Mouse (Mus musculus) heart, embryonic 12.5 days (tissue): ENCODE results near the gene Arhgap10. TPM values are rescaled to one million over a fixed set of nuclear protein-coding genes. Genes with fewer than 3 reads are reported as not detected.
"Not testable (repeated sequence)": the region's sequence is repeated elsewhere in the genome, so short reads cannot be mapped to it uniquely, and the experiment has no call there.

Experiments used
- ATAC-seq: fragments of 200-750 bp; cut with Nextera tagmentation; 2 replicates; pipeline ENCODE4 v1.8.0; 2017; ENCODE audit warnings: moderate TSS enrichment, moderate library complexity; ENCODE audit not compliant: insufficient number of reproducible peaks, low FRiP score
- H3K27ac ChIP-seq: fragments of 300-500 bp; sonication (generic); 2 replicates; pipeline ENCODE4 v1.5.1; 2016; ENCODE audit warnings: mild to moderate bottlenecking, moderate library complexity; ENCODE audit not compliant: poor library complexity, severe bottlenecking
- H3K27me3 ChIP-seq: fragments of 300-500 bp; sonication (generic); replicated peaks from 2 replicates; pipeline ENCODE4 v1.6.1; 2016; ENCODE audit warnings: mild to moderate bottlenecking, moderate library complexity
- H3K36me3 ChIP-seq: fragments of 300-500 bp; sonication (generic); 2 replicates; pipeline ENCODE4 v1.6.1; 2016; ENCODE audit warnings: mild to moderate bottlenecking, moderate library complexity
- H3K4me1 ChIP-seq: fragments of 300-500 bp; sonication (generic); replicated peaks from 2 replicates; pipeline ENCODE4 v1.6.1; 2016; ENCODE audit warnings: mild to moderate bottlenecking
- H3K4me2 ChIP-seq: fragments of 300-500 bp; sonication (generic); 2 replicates; pipeline ENCODE4 v1.6.1; 2016; ENCODE audit warnings: mild to moderate bottlenecking, moderate library complexity
- H3K4me3 ChIP-seq: fragments of 300-500 bp; sonication (generic); 2 replicates; pipeline ENCODE4 v1.5.1; 2016; ENCODE audit warnings: mild to moderate bottlenecking
- H3K9ac ChIP-seq: fragments of 300-500 bp; sonication (generic); 2 replicates; pipeline ENCODE4 v1.6.1; 2016; ENCODE audit warnings: mild to moderate bottlenecking, moderate library complexity
- H3K9me3 ChIP-seq: fragments of 300-500 bp; sonication (generic); replicated peaks from 2 replicates; pipeline ENCODE4 v1.6.1; 2016; ENCODE audit warnings: mild to moderate bottlenecking, moderate library complexity
- WGBS: fragments of 180-500 bp; shearing (Covaris S2); methylation state at CpG from one replicate; pipeline ENCODE4 v1.1.7; 2016; 5-methylcytosine and 5-hydroxymethylcytosine counted together
- polyA plus RNA-seq: library from polyadenylated mRNA; unstranded; fragments of >200 nt; fragmentation: Nextera tagmentation; extraction: Ambion mirVana; gene quantifications from 2 replicates; pipeline ENCODE4 v1.2.1, GENCODE M21; 2016

Arhgap10 gene
- polyA plus RNA-seq, 1 experiment from 2014 or later: 25.3 TPM

GRCm38 (mm10) chr8:77343335-77343734 is 174.4 kb downstream of the Arhgap10 start:
- no peak overlapping the region for H3K4me3 ChIP-seq
- 87% methylated on average over 3 of the region's 3 CpGs for WGBS
- no peaks in the 10 kb centered on the region for H3K27me3 ChIP-seq
- H3K4me1 ChIP-seq: peaks cover 14% of the 10 kb centered on the region
- no peak for ATAC-seq
- H3K9me3 ChIP-seq: no peaks in the 10 kb centered on the region
- peaks cover 25% of the 10 kb centered on the region for H3K36me3 ChIP-seq
- no peak overlapping the region for H3K9ac ChIP-seq
- H3K27ac ChIP-seq: no peak overlapping the region
- no peak overlapping the region for H3K4me2 ChIP-seq

- Histone ChIP-seq H3K4me2 (no peak overlapping the region), H3K9ac (no peak overlapping the region), H3K9me3 (no peaks in the 10 kb centered on the region), H3K4me3 (no peak overlapping the region), H3K36me3 (peaks cover 25% of the 10 kb centered on the region), H3K27me3 (no peaks in the 10 kb centered on the region), H3K27ac (no peak overlapping the region), H3K4me1 (peaks cover 26% of the 10 kb centered on the region)
- ATAC-seq: no peak
- WGBS: 70% methylated on average over 4 of the region's 4 CpGs
These were observed 175.6 kb downstream of the Arhgap10 start for GRCm38 (mm10) chr8:77342144-77342543.

- H3K9ac ChIP-seq: no peak overlapping the region
- ATAC-seq: no peak
- H3K4me1 ChIP-seq: peaks cover 29% of the 10 kb centered on the region
- WGBS: 55% methylated on average over 9 of the region's 9 CpGs
- no peak overlapping the region for H3K4me2 ChIP-seq
- peaks cover 21% of the 10 kb centered on the region for H3K36me3 ChIP-seq
- H3K9me3 ChIP-seq: no peaks in the 10 kb centered on the region
- H3K27me3 ChIP-seq: no peaks in the 10 kb centered on the region
- no peak overlapping the region for H3K27ac ChIP-seq
- H3K4me3 ChIP-seq: no peak overlapping the region
These were observed 176.4 kb downstream of the Arhgap10 start for GRCm38 (mm10) chr8:77341329-77341728.

- H3K4me2 ChIP-seq: no peak overlapping the region
- WGBS: 86% methylated on average over 6 of the region's 6 CpGs
- no peak overlapping the region for H3K4me3 ChIP-seq
- no peak overlapping the region for H3K9ac ChIP-seq
- no peak for ATAC-seq
- H3K27me3 ChIP-seq: no peaks in the 10 kb centered on the region
- H3K4me1 ChIP-seq: peaks cover 29% of the 10 kb centered on the region
- no peaks in the 10 kb centered on the region for H3K9me3 ChIP-seq
- H3K27ac ChIP-seq: no peak overlapping the region
- H3K36me3 ChIP-seq: peaks cover 14% of the 10 kb centered on the region
These were observed 177.6 kb downstream of the Arhgap10 start for GRCm38 (mm10) chr8:77340046-77340747.

GRCm38 (mm10) chr8:77337272-77337671 is 180.5 kb downstream of the Arhgap10 start:
- ATAC-seq: no peak
- H3K9me3 ChIP-seq: no peaks in the 10 kb centered on the region
- no peak overlapping the region for H3K4me2 ChIP-seq
- H3K9ac ChIP-seq: no peak overlapping the region
- peaks cover 27% of the 10 kb centered on the region for H3K4me1 ChIP-seq
- no peak overlapping the region for H3K27ac ChIP-seq
- WGBS: 75% methylated on average over 12 of the region's 12 CpGs
- peaks cover 17% of the 10 kb centered on the region for H3K36me3 ChIP-seq
- H3K27me3 ChIP-seq: no peaks in the 10 kb centered on the region
- no peak overlapping the region for H3K4me3 ChIP-seq

- Histone ChIP-seq H3K4me3 (no peak overlapping the region), H3K4me1 (peaks cover 25% of the 10 kb centered on the region), H3K27me3 (no peaks in the 10 kb centered on the region), H3K27ac (no peak overlapping the region), H3K9ac (no peak overlapping the region), H3K4me2 (no peak overlapping the region), H3K36me3 (peaks cover 15% of the 10 kb centered on the region), H3K9me3 (no peaks in the 10 kb centered on the region)
- ATAC-seq: no peak
- 92% methylated on average over 12 of the region's 12 CpGs for WGBS
These were observed 186.6 kb downstream of the Arhgap10 start for GRCm38 (mm10) chr8:77331180-77331579.

- WGBS: 72% methylated on average over 9 of the region's 9 CpGs
- peaks cover 25% of the 10 kb centered on the region for H3K4me1 ChIP-seq
- no peaks in the 10 kb centered on the region for H3K9me3 ChIP-seq
- H3K4me2 ChIP-seq: no peak overlapping the region
- H3K4me3 ChIP-seq: no peak overlapping the region
- no peak overlapping the region for H3K9ac ChIP-seq
- H3K27ac ChIP-seq: no peak overlapping the region
- H3K36me3 ChIP-seq: peaks cover 15% of the 10 kb centered on the region
- no peak for ATAC-seq
- H3K27me3 ChIP-seq: no peaks in the 10 kb centered on the region
These were observed 187.4 kb downstream of the Arhgap10 start for GRCm38 (mm10) chr8:77330304-77330703.

GRCm38 (mm10) chr8:77329783-77330182 is 188.0 kb downstream of the Arhgap10 start:
- Histone ChIP-seq H3K9me3 (no peaks in the 10 kb centered on the region), H3K36me3 (peaks cover 15% of the 10 kb centered on the region), H3K27ac (no peak overlapping the region), H3K4me3 (no peak overlapping the region), H3K4me2 (no peak overlapping the region), H3K9ac (no peak overlapping the region), H3K4me1 (peaks cover 25% of the 10 kb centered on the region), H3K27me3 (no peaks in the 10 kb centered on the region)
- WGBS: 39% methylated on average over 4 of the region's 4 CpGs
- no peak for ATAC-seq

GRCm38 (mm10) chr8:77328473-77328872 is 189.3 kb downstream of the Arhgap10 start:
- H3K4me3 ChIP-seq: no peak overlapping the region
- no peak overlapping the region for H3K27ac ChIP-seq
- H3K9me3 ChIP-seq: no peaks in the 10 kb centered on the region
- H3K27me3 ChIP-seq: no peaks in the 10 kb centered on the region
- H3K9ac ChIP-seq: no peak overlapping the region
- H3K36me3 ChIP-seq: peaks cover 10% of the 10 kb centered on the region
- peaks cover 25% of the 10 kb centered on the region for H3K4me1 ChIP-seq
- WGBS: 88% methylated on average over 8 of the region's 8 CpGs
- no peak overlapping the region for H3K4me2 ChIP-seq
- no peak for ATAC-seq

- Histone ChIP-seq H3K36me3 (peaks cover 2% of the 10 kb centered on the region; the same call in 1 of the 2 replicates), H3K9ac (no peak overlapping the region), H3K4me1 (peaks cover 25% of the 10 kb centered on the region), H3K27me3 (no peaks in the 10 kb centered on the region), H3K4me2 (no peak overlapping the region), H3K27ac (no peak overlapping the region), H3K4me3 (no peak overlapping the region), H3K9me3 (no peaks in the 10 kb centered on the region)
- no peak for ATAC-seq
- 83% methylated on average over 4 of the region's 4 CpGs for WGBS
These were observed 190.4 kb downstream of the Arhgap10 start for GRCm38 (mm10) chr8:77327326-77327725.

- H3K4me1 ChIP-seq, ATAC-seq, H3K4me2 ChIP-seq, H3K9me3 ChIP-seq, H3K27me3 ChIP-seq, H3K4me3 ChIP-seq, H3K36me3 ChIP-seq, H3K27ac ChIP-seq, H3K9ac ChIP-seq: not testable (repeated sequence)
- 70% methylated on average over 6 of the region's 7 CpGs for WGBS
These were observed 195.0 kb downstream of the Arhgap10 start for GRCm38 (mm10) chr8:77322727-77323126.

GRCm38 (mm10) chr8:77321901-77322300 is 195.9 kb downstream of the Arhgap10 start:
- Histone ChIP-seq H3K4me1 (no peaks in the 10 kb centered on the region), H3K27me3 (no peaks in the 10 kb centered on the region), H3K27ac (no peak overlapping the region), H3K4me2 (no peak overlapping the region), H3K9ac (no peak overlapping the region), H3K9me3 (no peaks in the 10 kb centered on the region), H3K4me3 (no peak overlapping the region), H3K36me3 (0 out of 2 replicates have a peak, but pooled peaks cover 3% of the 10 kb centered on the region)
- ATAC-seq: no peak
- WGBS: 92% methylated on average over 4 of the region's 4 CpGs
